Mouse (Mus musculus) ovary, postnatal 36 days (tissue): ENCODE measurements at regions not wholly inside any gene's neighbourhood (a gene's known extent, or its start where the extent isn't known, plus 50 kb on each side); places are given as distances from the start of the nearest gene placed in this dataset.

ENCODE experiments used
- DNase-seq: peaks from one replicate; pipeline ENCODE4 v3.0.0; 2022; ENCODE audit warnings: low spot score, mixed read lengths

DNA sequence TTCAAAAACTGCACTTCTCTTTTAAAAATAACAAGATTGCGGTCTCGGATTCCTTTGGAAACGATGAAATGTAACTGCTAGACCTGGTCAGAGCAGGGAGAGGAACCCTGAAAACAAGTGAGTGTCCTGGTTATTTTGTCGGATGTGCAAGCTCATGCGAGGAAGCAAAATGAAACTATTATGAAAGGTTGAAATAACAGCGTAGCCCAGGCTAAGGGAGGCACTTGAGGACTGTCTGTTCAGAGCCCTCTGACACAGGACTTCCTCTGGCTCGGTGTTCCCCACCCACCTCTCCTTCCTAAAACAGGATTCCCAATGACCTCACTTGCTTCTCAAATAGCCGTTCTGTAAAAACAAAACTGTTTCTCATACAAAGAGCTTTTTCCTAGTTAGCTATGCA lies 51.3 kb upstream of the S1pr1 start:
- peak; percentile 9 for DNase-seq

GRCm38 (mm10) chr3:115768290-115768689 lies 53.4 kb upstream of the S1pr1 start:
- DNase-seq: no peak

DNA sequence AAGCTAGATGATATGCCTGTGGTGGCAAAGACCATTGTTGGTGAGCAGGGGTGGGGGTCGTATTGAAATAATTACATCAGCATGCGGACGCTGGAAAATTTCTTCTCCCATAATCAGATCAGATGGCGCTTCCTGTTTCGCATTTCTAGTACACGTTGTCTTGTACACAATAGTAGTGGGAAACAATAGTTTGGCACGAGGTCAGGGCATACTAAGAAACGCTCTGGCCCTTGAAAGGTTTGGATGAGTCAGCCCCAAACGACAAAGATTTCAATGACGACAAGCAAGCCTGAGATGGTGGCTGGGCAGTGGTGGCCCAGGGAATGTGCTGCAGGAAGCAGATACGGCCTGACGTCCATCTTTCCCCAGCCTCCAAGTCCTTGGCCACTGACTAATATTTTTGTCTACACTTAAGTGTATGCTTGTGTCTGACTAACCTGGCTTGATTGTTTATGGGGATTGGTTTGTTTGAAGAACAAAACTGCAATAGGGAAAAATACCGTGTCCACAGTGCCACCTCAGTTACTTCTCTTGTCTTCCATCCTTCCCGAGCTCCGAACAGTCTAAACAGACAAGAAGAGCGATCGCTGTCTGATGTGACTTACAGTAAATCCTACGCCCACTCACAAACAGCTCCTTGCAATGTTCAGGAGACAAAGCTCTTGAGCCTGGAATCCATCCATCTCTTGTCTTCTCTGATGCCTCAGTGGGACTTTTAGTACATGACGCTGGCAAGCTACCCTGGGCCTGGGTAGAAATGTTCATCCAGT lies 54.1 kb upstream of the S1pr1 start:
- DNase-seq: no peak

DNA sequence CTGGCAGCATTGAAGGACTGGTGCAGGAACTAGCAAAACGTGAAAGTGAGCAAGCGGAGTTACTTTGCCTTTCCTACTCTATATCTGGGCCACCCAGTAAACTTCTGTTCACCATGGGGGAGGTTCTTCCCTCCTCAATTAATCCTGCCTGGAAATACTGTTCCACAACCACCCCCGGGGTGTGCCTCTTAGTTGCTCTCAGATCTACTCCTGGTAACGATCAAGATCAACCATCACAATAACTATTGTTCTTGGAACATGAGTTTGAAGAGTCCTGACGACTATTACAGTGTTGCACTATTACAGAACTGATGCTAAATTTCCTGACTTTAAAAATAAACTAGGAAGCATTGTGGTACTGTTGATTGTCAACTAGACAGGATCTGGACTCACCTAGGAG lies 57.8 kb upstream of the S1pr1 start:
- DNase-seq: no peak

DNA sequence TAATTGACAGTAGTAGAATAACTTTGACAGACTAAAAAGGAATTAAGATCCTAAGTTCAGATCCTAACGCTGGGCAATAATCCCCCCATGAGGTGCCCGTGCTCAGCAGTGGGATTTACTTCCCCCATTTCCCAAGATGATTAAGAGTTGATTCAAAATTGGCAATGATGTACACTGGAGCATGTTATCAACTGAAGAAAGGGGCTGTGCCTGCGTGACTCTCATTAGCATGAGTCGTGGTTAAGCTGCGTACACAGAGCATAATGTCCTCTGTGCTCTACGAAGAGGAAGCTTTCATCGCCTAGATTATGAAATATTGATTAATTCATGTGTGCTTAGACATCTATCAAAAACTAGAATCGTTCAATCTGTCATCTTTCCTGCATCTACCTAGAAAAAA lies 59.4 kb upstream of the S1pr1 start:
- no peak for DNase-seq

- no peak for DNase-seq
Measured at GRCm38 (mm10) chr3:115774723-115775122, 59.9 kb upstream of the S1pr1 start.

DNA sequence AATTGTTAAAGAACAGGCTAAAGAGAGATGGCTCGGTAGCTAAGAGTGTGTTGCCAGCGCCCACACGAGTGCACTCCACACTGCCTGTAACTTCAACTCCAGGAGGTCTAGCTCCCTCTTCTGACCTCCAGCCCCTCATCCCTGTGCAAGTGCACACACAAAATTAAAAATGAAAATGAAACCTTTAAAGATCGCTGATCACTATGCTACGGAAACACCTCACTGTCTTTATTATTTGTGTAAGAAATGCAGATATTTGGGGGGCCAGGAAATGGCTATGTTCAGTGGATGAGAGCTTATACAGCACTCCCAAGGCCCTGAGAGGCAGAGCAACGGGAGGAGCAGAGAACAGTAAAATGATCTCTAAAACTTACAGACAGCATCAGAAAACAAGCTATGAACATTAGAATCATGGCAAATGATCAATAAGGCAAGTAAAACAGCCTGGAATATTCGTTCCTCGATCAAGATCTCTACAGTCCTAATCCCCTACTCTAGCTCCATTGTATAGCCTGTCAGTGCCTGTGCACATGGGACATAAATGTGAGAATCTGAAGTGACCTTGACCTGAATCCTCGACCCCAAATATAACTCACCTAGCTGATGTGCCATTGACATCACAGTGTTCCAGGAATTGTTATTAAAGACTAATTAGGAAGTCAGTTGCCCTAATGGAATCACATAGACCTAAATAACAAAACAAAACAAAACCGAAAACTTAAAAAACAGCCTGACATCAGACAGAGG lies 64.4 kb upstream of the S1pr1 start:
- DNase-seq: no peak

DNA sequence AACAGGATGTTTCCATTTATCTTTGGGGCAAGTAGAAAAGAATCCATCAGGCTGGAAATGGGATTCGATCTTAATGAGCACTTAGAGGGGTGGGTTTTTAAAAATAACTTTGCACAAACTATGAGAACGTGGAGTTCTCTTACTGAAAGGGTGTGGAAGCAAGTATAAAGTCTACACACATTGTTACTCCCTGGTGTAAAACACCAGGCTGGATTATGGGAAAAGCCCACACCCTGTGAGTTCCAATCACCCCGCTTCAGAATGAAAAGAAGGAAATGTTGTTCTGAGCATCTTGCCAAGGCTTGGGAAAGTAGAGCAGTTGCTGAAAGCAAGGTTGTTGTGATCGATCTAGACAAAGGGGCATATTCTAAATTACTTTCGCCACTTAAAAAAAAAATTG lies 65.0 kb upstream of the S1pr1 start:
- DNase-seq: no peak

GRCm38 (mm10) chr3:115782726-115783125 lies 67.9 kb upstream of the S1pr1 start:
- DNase-seq: no peak

DNA sequence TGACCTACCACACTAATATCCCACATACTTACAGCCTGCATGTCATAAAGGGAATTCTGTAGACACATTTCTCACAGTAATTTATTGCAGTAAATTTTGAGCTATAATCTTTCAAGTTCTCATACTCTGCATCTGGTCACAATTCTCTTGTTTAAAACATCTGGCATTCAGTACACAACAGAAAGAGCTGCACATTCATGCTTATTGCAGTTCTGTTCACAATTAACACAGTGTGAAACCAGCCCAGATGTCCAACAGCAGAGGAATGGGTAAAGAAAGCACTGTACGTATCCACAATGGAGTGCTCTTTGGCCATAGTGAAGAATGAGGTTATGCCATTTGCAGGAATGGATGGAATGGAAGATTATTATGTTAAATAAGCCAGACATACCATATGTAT lies 72.5 kb upstream of the S1pr1 start:
- no peak for DNase-seq

DNA sequence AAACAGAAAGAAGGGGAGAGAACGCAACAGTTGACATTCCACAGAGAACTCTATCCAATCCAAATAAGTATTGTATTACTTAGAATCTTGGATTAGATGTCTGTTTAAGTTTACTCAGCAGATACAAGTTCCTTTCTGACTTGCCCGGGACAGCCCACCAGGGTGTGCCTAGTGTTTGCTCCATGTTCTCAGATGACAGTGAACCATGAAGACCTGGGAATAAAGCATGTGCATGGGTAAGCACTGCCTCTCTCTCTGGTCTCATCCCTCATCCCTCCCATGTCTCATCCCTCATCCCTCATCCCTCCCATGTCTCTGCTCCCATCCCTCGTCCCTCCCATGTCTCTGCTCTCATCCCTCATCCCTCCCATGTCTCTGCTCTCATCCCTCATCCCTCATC lies 73.7 kb upstream of the S1pr1 start:
- DNase-seq: no peak

- no peak for DNase-seq
Measured at GRCm38 (mm10) chr3:115789063-115789462, 74.2 kb upstream of the S1pr1 start.

DNA sequence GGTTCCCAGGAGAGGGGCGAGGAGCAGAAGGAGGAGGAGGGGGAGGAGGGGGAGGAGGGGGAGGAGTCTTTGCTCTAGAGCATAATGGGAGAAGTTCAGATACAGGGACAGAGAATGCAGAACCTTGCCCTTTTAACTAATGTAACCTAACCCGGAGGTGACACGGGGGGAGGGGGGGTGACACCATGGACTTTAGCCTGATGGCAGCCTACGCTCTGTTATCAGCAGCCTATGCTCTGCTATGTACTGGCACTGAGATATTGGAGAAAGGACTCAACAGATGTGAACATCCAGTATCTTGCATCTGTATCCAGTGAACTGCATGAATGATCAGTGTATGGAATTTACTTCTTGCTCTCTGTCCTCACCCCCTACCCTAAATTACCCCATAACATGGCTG lies 77.7 kb upstream of the S1pr1 start:
- no peak for DNase-seq

DNA sequence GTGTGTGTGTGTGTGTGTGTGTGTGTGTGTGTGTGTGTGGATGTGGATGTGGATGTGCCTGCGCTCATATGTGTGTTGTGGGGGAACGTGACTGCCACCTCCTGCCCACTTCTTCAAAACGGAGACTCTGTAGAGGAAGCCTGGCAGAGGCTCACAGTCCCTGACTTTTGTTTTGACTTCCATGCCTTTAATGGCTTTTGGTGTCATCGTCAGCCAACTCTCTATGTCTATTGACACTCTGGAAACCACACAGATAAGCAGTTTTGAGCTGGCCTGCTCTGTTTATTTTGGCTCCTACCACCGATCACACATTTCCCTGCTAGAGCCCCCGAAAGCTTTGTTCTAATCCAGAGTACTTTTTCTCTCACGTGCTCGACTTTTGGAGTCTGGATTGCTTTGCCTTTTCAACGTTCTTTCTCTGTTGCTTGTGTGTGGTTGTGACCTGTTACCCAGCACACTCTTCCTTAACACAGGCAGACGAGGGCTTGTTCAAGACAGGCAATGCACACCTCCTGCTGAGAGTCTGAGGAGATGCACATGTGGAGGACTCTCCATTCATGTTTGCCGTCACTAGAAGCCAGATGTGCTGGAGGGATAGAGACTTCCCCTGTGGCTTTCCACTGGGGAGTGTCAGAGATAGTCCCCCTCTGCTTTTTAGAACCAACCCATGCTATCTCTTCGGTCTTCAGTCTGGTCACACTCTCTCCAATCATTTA lies 78.6 kb upstream of the S1pr1 start:
- peak; percentile 27 for DNase-seq

- no peak for DNase-seq
Measured at GRCm38 (mm10) chr3:115799326-115799725, 84.5 kb upstream of the S1pr1 start.

GRCm38 (mm10) chr3:115799981-115800380 lies 85.1 kb upstream of the S1pr1 start:
- no peak for DNase-seq

- no peak for DNase-seq
Measured at GRCm38 (mm10) chr3:115800873-115801272, 86.0 kb upstream of the S1pr1 start.

DNA sequence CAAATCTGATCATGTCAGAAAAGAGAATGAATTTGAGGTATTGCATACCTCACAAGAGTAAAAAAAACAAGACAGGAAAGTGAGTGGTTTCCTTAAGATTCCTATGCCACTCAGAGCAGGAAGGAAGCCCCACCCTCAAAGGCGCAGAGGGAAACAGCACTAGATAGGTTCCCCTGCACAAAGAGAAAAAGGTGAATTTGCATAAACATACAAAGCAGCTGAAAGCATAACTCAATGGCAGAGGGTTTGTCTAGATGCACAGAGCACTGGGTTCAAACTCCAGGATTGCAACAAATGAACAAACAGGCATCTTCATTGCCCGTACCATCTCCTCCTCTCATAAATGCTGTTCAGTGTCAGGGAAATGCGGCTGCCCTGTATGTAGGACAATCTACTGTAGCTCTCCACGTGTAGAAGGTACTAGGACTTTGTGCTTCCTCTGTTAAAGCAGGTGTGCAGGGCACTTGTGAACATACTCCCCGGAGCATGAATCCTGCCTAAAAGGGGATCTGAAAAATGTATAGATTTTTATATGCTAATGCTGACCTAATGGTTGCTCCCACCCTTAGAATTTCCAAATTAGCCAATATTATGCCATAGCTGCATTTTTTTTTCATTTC lies 85.9 kb upstream of the Dph5 start:
- DNase-seq: no peak

DNA sequence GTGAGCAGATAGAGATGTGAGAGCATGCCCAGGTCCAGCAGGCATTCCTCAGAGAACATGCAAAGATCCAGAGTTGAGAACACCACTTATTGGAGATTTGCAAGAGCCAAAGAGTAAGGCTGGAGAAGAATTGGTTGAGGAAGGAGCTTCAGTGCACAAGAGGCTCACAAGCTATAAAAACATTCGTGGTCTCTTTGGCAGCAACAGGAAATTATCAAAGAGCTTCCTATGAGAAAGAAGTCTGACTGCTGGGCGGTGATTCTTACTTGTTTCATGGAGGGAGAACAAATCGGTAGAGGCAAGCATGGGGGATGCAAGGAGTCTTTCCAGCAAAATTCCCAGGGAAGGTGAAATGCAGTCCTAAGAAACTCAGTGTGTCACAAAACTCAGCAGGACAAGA lies 83.0 kb upstream of the Dph5 start:
- DNase-seq: no peak

DNA sequence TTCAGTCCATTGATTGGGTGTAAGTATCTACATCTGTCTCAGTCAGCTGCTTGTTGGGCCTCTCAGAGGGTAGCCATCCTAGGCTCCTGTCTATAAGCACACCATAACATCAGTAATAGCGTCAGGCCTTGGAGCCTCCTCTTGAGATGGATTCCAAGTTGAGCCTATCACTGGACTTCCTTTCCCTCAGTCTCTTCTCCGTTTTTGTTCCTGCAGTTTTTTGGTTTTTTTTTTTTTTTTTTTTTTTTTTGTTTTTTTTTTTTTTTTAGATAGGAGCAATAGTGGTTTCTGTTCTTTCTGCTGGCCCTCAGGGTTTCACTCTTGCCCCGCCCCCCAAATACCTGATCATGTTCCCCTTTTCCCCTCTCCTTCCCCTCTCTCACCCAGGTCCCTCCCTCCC lies 80.6 kb upstream of the Dph5 start:
- no peak for DNase-seq

DNA sequence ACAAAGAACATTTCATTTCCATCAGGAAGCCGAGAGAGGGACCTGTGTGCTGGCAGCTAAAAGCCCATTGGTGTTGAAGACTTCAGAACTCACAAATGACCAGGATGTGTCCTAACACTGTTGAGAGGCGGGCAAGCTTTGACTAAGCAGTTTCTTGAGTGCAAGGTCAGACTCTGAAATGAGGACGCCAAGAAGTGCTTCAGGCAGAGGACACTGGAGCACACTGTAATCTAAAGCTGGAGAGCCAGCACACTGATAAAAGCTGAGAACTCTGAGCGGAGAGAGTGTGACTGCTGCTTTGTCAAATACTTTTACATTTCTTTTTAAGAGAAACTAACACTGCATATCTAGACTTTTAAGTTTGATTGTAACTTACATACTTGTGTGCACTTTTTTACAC lies 72.5 kb upstream of the Dph5 start:
- peak; percentile 9 for DNase-seq

DNA sequence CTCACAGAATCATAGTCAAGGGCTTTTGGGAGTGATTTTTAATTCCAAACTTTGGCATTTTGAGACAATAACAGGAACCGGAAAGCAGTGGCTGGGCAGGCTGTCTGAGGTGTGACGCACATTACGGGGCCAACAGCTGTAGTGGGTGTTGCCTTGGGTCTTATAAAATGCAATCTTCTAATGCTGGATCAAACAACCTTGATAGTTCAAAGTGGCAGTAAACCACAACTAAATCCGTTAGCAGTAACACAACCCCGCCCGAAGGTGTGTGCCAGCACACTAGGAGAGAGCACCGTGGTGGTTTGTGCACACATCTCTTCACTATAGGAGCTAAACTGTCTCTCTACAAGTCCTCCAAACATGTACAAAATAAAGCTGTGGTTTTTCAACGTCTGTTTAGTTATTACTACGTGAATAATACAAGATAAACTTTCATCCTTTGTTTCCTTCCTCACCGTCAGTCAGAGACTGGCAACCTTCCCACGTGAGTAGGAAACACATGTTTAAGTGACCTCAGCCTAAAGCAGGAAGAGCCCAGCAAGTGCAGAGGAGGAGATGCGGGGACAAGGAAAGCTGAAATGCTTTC lies 72.0 kb upstream of the Dph5 start:
- DNase-seq: peak; percentile 32
